In the genomic region with DNA sequence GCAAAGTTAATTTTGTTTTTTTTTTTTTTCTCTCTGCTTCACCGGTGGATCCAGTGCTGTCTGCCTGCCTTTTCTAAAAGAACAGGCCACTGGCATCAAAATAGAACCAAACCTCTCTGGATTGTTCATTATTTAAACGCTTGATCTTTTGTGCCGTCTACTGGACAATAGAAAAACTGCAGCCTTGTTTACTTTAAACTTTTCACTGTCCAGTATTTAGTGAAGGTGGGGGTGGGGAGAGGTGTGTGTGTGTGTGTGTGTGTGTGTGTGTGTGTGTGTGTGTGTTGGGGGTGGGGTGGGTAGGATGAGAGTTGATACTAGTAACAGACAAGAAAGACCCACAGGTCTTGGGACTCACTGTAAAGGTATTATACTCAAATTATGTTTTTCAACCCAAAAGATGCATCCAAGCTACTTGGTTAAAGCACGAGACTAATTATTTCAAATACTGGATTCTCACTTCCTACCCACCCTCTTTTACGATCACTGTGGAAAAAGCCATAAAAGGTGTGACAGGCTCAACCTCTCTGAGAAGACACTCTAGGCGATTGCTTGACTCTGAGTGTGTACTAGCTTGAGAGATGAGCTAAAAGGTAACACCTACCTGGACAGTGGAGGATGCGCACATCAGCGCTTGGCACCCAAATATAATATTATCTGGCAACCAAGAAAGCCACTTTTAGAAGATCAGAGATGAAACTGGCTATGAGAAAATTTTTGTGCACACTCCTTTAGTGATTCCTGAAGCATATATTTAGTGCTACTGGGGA, we compare ENCODE assay signal across 9 mouse cellular contexts. TPM values are rescaled to one million over a fixed set of nuclear protein-coding genes. Genes with fewer than 3 reads are reported as not detected.
A peak's percentile ranks its signal among the peaks of the same experiment; 100 is the strongest.
DNase-seq lines count a peak whose midpoint lies in the region; ATAC-seq and TF ChIP-seq lines count a peak whose summit lies in the region.
"Had no signal": no experiment of that assay in that cellular context is flagged by ENCODE, and none has a peak within 500 bp of the region (broad histone marks: within the 10 kb centered on the region; RNA-seq: fewer than 3 reads in every experiment).

No protein-coding gene starts in this region.

- peaks cover 18% of the 10 kb centered on the region; the same call in 1 of the 2 replicates for H3K27me3 ChIP-seq in intestine, postnatal 0 days (replicated peaks; ENCODE audit: control insufficient read depth, insufficient read depth, low read length)
- H3K27me3 ChIP-seq in intestine, embryonic 16.5 days (replicated peaks; ENCODE audit: control insufficient read depth, insufficient read depth, low read length), result no peaks in the 10 kb centered on the region
- H3K27me3 ChIP-seq: stomach, embryonic 15.5 days had no signal

- no peaks in the 10 kb centered on the region for H3K9me3 ChIP-seq in intestine, postnatal 0 days (ENCODE audit: control insufficient read depth)
- no peaks in the 10 kb centered on the region for H3K9me3 ChIP-seq in intestine, embryonic 16.5 days (ENCODE audit: control insufficient read depth, low read length)
- H3K9me3 ChIP-seq: stomach, embryonic 15.5 days had no signal

- no peak overlapping the region for H3K4me2 ChIP-seq in intestine, postnatal 0 days (replicated peaks; ENCODE audit: low read depth)
- H3K4me2 ChIP-seq in intestine, embryonic 16.5 days (ENCODE audit: low read depth, low read length), result no peak overlapping the region
- H3K4me2 ChIP-seq: stomach, embryonic 15.5 days had no signal

- H3K36me3 ChIP-seq in intestine, postnatal 0 days (ENCODE audit: control insufficient read depth, insufficient read depth), result no peaks in the 10 kb centered on the region
- H3K36me3 ChIP-seq in intestine, embryonic 16.5 days (ENCODE audit: control insufficient read depth, insufficient read depth, low read length), result no peaks in the 10 kb centered on the region
- H3K36me3 ChIP-seq: stomach, embryonic 15.5 days had no signal

- 35% methylated on average over 8 of the region's 8 CpGs for WGBS in intestine, postnatal 0 days
- 33% methylated on average over 8 of the region's 8 CpGs for WGBS in intestine, embryonic 16.5 days

- no peak overlapping the region for H3K27ac ChIP-seq in intestine, postnatal 0 days (ENCODE audit: low read depth, low read length)
- no peak overlapping the region for H3K27ac ChIP-seq in intestine, embryonic 16.5 days (ENCODE audit: low read length)
- H3K27ac ChIP-seq: stomach, embryonic 15.5 days had no signal

- H3K4me3 ChIP-seq in intestine, postnatal 0 days (ENCODE audit: low read depth, low read length), result no peak overlapping the region
- no peak overlapping the region for H3K4me3 ChIP-seq in intestine, embryonic 16.5 days (ENCODE audit: low read length)
- H3K4me3 ChIP-seq: stomach, embryonic 15.5 days had no signal

- TF ChIP-seq CTCF in intestine, postnatal 0 days (IDR thresholded peaks at IDR 0.05; ENCODE audit: low read depth), result peak; percentile 74

- DNase-seq in 416B (ENCODE audit: low read depth), result peak; percentile 75
- DNase-seq in MEL-GATA-1-ER (ENCODE audit: extremely low read depth, low read depth), result peak; percentile 54
- DNase-seq in ovary, postnatal 10 days (ENCODE audit: low spot score), result no peak
- DNase-seq in frontal cortex, postnatal 14 days (ENCODE audit: low spot score in 2 of 2), result no peak
- no peak for DNase-seq in ovary, postnatal 14 days (ENCODE audit: low spot score)

- no peak for ATAC-seq in intestine, postnatal 0 days
- no peak for ATAC-seq in intestine, embryonic 16.5 days
- ATAC-seq in granulocyte monocyte progenitor cell, adult 5-6 weeks (replicated peaks; ENCODE audit: poor library complexity, severe bottlenecking), result peak; percentile 18; the same call in 1 of the 2 replicates

- 0 out of 2 replicates have a peak, but pooled peaks cover 4% of the 10 kb centered on the region for H3K4me1 ChIP-seq in intestine, postnatal 0 days (replicated peaks; ENCODE audit: control insufficient read depth, insufficient read depth, low read length)
- peaks cover 14% of the 10 kb centered on the region; the same call in 1 of the 2 replicates for H3K4me1 ChIP-seq in intestine, embryonic 16.5 days (ENCODE audit: control insufficient read depth, insufficient read depth, low read length)

- no peak overlapping the region for H3K9ac ChIP-seq in intestine, postnatal 0 days (ENCODE audit: low read depth, low read length)
- no peak overlapping the region for H3K9ac ChIP-seq in intestine, embryonic 16.5 days (ENCODE audit: low read depth, low read length)
- H3K9ac ChIP-seq: stomach, embryonic 15.5 days had no signal

RNA-seq across cellular contexts. Expression of a gene that starts 5.9 kb away (rescaled TPM):
- polyA plus RNA-seq in intestine, postnatal 0 days (2015; fragmentation: Nextera tagmentation; extraction: Ambion mirVana), result 22.1 and 22.9 TPM in 2 replicates
- polyA plus RNA-seq in intestine, embryonic 16.5 days (2015; fragmentation: Nextera tagmentation; extraction: Ambion mirVana), result 76.1 and 84.7 TPM in 2 replicates
- total RNA-seq in granulocyte monocyte progenitor cell, adult 5-6 weeks (2014; fragmentation: Nextera tagmentation), result 12.6 and 24.4 TPM in 2 replicates
- 15.4 and 17.6 TPM in 2 replicates for total RNA-seq in granulocyte monocyte progenitor cell, adult 5-6 weeks (2017)

Comparison
In these comparisons a context has a peak if more than half of its experiments do, and no peak if none do; other contexts are left out.
1. DNase-seq: peak in 416B (single experiment) and MEL-GATA-1-ER (single experiment); none in ovary, postnatal 10 days (single experiment), frontal cortex, postnatal 14 days (0 of 2) and ovary, postnatal 14 days (single experiment).